In the genomic region with DNA sequence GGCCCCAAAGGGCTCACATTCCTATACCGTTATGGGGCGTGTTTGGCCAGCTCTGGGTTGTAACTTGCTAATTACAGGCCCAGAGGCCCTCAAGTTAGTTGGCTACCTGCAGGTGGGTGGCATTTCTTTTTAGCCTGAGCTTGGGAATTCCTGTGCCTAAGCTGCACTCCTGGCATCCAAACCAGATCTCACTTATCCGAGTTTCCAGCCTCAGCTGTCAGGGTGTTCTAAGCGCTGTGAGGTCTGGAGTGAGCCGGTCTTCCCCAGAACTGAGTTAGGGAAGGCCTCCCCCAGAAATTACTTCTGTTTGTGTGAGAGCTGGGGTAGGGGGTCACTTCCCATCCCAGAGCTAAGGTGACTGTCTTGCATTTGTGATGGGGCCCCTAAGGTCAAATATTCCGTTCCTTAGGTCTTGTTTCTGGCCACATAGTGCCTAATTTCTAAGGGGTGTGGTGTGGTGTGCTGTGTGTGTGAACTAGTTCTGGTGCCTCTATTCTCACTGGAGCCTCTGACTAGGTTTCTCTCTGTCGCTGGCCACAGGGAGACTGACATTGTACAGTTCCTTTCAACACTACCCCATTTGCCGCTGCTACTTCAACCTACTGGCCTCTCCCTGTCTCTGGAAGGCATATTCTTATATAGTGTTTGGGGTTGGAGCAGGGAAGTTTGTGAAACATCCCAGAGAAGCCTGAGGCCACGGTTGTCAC, we compare ENCODE assay signal across 8 mouse cellular contexts. TPM values are rescaled to one million over a fixed set of nuclear protein-coding genes. Genes with fewer than 3 reads are reported as not detected.
A peak's percentile ranks its signal among the peaks of the same experiment; 100 is the strongest.
DNase-seq lines count a peak whose midpoint lies in the region; ATAC-seq and TF ChIP-seq lines count a peak whose summit lies in the region.

No protein-coding gene starts in this region.

- TF ChIP-seq CTCF in ES-Bruce4 (IDR thresholded peaks at IDR 0.05; ENCODE audit: low read depth, low read length), result no peak
- no peak for TF ChIP-seq CTCF in forebrain, postnatal 0 days (IDR thresholded peaks at IDR 0.05; ENCODE audit: low read depth)
- TF ChIP-seq CTCF in liver, embryonic 14.5 days (IDR thresholded peaks at IDR 0.05; ENCODE audit: low read depth), result no peak

- ATAC-seq in erythroblast, adult 5-6 weeks (replicated peaks; ENCODE audit: low FRiP score, poor library complexity, severe bottlenecking), result no peak
- ATAC-seq in forebrain, postnatal 0 days, result no peak
- no peak; the same call in 1 of the 2 replicates for ATAC-seq in liver, embryonic 14.5 days (ENCODE audit: insufficient read depth)
- no peak for ATAC-seq in megakaryocyte-erythroid progenitor cell, adult 5-6 weeks (replicated peaks; ENCODE audit: low FRiP score, low TSS enrichment, poor library complexity, severe bottlenecking)
- ATAC-seq in CD4-positive, CD25-positive, alpha-beta regulatory T cell, adult 4 months, result no peak

- H3K9me3 ChIP-seq in erythroblast, embryonic 14.5 days (ENCODE audit: control insufficient read depth, low read length), result no peaks in the 10 kb centered on the region
- no peaks in the 10 kb centered on the region for H3K9me3 ChIP-seq in ES-Bruce4 (replicated peaks; ENCODE audit: control insufficient read depth, insufficient read depth, low read length, poor library complexity, severe bottlenecking)
- no peaks in the 10 kb centered on the region for H3K9me3 ChIP-seq in forebrain, postnatal 0 days (ENCODE audit: low read length)
- no peaks in the 10 kb centered on the region for H3K9me3 ChIP-seq in liver, embryonic 14.5 days (ENCODE audit: control insufficient read depth, low read length)

- H3K36me3 ChIP-seq in erythroblast, embryonic 14.5 days (ENCODE audit: control insufficient read depth), result peaks cover 37% of the 10 kb centered on the region
- peaks cover 8% of the 10 kb centered on the region for H3K36me3 ChIP-seq in ES-Bruce4 (ENCODE audit: control insufficient read depth, insufficient read depth, low read length, poor library complexity, severe bottlenecking)
- peaks cover 13% of the 10 kb centered on the region for H3K36me3 ChIP-seq in forebrain, postnatal 0 days (ENCODE audit: insufficient read depth)
- H3K36me3 ChIP-seq in liver, embryonic 14.5 days (replicated peaks; ENCODE audit: control insufficient read depth, insufficient read depth, low read depth), result peaks cover 17% of the 10 kb centered on the region

- WGBS in forebrain, postnatal 0 days, result 12% methylated on average over 9 of the region's 9 CpGs
- 5% methylated on average over 9 of the region's 9 CpGs for WGBS in liver, embryonic 14.5 days (ENCODE audit: insufficient replicate concordance)

- peak overlapping the region; percentile 22 for H3K27ac ChIP-seq in ES-Bruce4 (ENCODE audit: insufficient read depth, low read length)
- H3K27ac ChIP-seq in forebrain, postnatal 0 days (ENCODE audit: low read depth, low read length), result peak overlapping the region; percentile 92
- H3K27ac ChIP-seq in liver, embryonic 14.5 days, result peak overlapping the region; percentile 75

- TF ChIP-seq EP300 in ES-Bruce4 (IDR thresholded peaks at IDR 0.05; ENCODE audit: insufficient read depth, low read depth, low read length), result no peak
- TF ChIP-seq EP300 in liver, embryonic 14.5 days (IDR thresholded peaks at IDR 0.05; ENCODE audit: low read depth), result no peak

- no peak for TF ChIP-seq POLR2A in ES-Bruce4 (IDR thresholded peaks at IDR 0.05; ENCODE audit: insufficient read depth, low read length)

- peak overlapping the region; percentile 55 for H3K4me2 ChIP-seq in forebrain, postnatal 0 days (ENCODE audit: low read depth)
- peak overlapping the region; percentile 99 for H3K4me2 ChIP-seq in liver, embryonic 14.5 days (ENCODE audit: low read depth)

- peak overlapping the region; percentile 92 for H3K4me3 ChIP-seq in erythroblast, embryonic 14.5 days (replicated peaks)
- peak overlapping the region; percentile 84 for H3K4me3 ChIP-seq in ES-Bruce4 (ENCODE audit: low read depth, low read length)
- H3K4me3 ChIP-seq in forebrain, postnatal 0 days (ENCODE audit: low read depth, low read length), result peak overlapping the region; percentile 74
- peak overlapping the region; percentile 80 to 93 for H3K4me3 ChIP-seq in liver, embryonic 14.5 days (ENCODE audit: insufficient read depth in 1 of 2, low read depth in 2 of 2, low read length in 2 of 2)

- H3K9ac ChIP-seq in ES-Bruce4 (ENCODE audit: low read depth, poor library complexity, severe bottlenecking), result peak overlapping the region; percentile 94
- peak overlapping the region; percentile 96 for H3K9ac ChIP-seq in forebrain, postnatal 0 days
- H3K9ac ChIP-seq in liver, embryonic 14.5 days (replicated peaks), result peak overlapping the region; percentile 97

- peaks cover 81% of the 10 kb centered on the region for H3K4me1 ChIP-seq in erythroblast, embryonic 14.5 days (ENCODE audit: control insufficient read depth)
- no peaks in the 10 kb centered on the region for H3K4me1 ChIP-seq in ES-Bruce4 (ENCODE audit: control insufficient read depth, insufficient read depth, low read length)
- peaks cover 19% of the 10 kb centered on the region for H3K4me1 ChIP-seq in forebrain, postnatal 0 days (ENCODE audit: insufficient read depth)
- peaks cover 45 to 62% of the 10 kb centered on the region in 2 experiments for H3K4me1 ChIP-seq in liver, embryonic 14.5 days (replicated peaks; ENCODE audit: control insufficient read depth in 2 of 2, insufficient read depth in 2 of 2, low read length in 1 of 2)

- H3K27me3 ChIP-seq in erythroblast, embryonic 14.5 days (ENCODE audit: control insufficient read depth), result no peaks in the 10 kb centered on the region
- no peaks in the 10 kb centered on the region for H3K27me3 ChIP-seq in ES-Bruce4 (ENCODE audit: control insufficient read depth, insufficient read depth, low read length, poor library complexity, severe bottlenecking)
- H3K27me3 ChIP-seq in forebrain, postnatal 0 days (ENCODE audit: insufficient read depth, low read length), result no peaks in the 10 kb centered on the region
- H3K27me3 ChIP-seq in liver, embryonic 14.5 days (ENCODE audit: control insufficient read depth, insufficient read depth, low read length), result no peaks in the 10 kb centered on the region

- no peak for DNase-seq in forebrain, postnatal 0 days
- DNase-seq in liver, embryonic 14.5 days (ENCODE audit: low read depth in 3 of 3, low spot score in 3 of 3), result no peak
- no peak for DNase-seq in cerebellum, postnatal 14 days

RNA-seq across cellular contexts. Expression of a gene that starts 1.4 kb away (rescaled TPM):
- 5.9 and 9.3 TPM in 2 replicates for polyA plus RNA-seq in erythroblast, embryonic 14.5 days (2012)
- total RNA-seq in erythroblast, adult 5-6 weeks (2015; ENCODE audit: low replicate concordance), result 45.1 and 45.2 TPM in 2 replicates
- total RNA-seq in erythroblast, adult 5-6 weeks (2017; ENCODE audit: low replicate concordance), result 26.8 and 31.9 TPM in 2 replicates
- 99.9 and 103 TPM in 2 replicates for polyA plus RNA-seq in ES-Bruce4 (2011; ENCODE audit: insufficient read depth, insufficient read length, low read depth, missing spikeins)
- 59.4 and 72.6 TPM in 2 replicates for total RNA-seq in forebrain, postnatal 0 days (2014; rRNA removed)
- 68.6 and 77.9 TPM in 2 replicates for polyA plus RNA-seq in forebrain, postnatal 0 days (2015; fragmentation: Nextera tagmentation; extraction: Ambion mirVana)
- 55.1 and 63.8 TPM in 2 replicates for polyA plus RNA-seq in liver, embryonic 14.5 days (2012; rRNA removed)
- 80.2 and 88.2 TPM in 2 replicates for polyA plus RNA-seq in liver, embryonic 14.5 days (2014; fragmentation: Nextera tagmentation; extraction: Ambion mirVana)
- 199 and 268 TPM in 2 replicates for total RNA-seq in megakaryocyte-erythroid progenitor cell, adult 5-6 weeks (2014; fragmentation: Nextera tagmentation)
- 118 and 125 TPM in 2 replicates for total RNA-seq in megakaryocyte-erythroid progenitor cell, adult 5-6 weeks (2017)
- polyA plus RNA-seq in CD4-positive, CD25-positive, alpha-beta regulatory T cell, adult 4 months (2017; shearing (Covaris generic)), result 100 to 1,000 TPM; 168 to 244 TPM

RNA-seq across cellular contexts. Expression of a gene that starts 9.0 kb away (rescaled TPM):
- polyA plus RNA-seq in erythroblast, embryonic 14.5 days (2012), result 0.03 and 0.06 TPM in 2 replicates
- 2.7 and 3.3 TPM in 2 replicates for total RNA-seq in erythroblast, adult 5-6 weeks (2015; ENCODE audit: low replicate concordance)
- total RNA-seq in erythroblast, adult 5-6 weeks (2017; ENCODE audit: low replicate concordance), result 0.98 and 2.1 TPM in 2 replicates
- polyA plus RNA-seq in ES-Bruce4 (2011; ENCODE audit: insufficient read depth, insufficient read length, low read depth, missing spikeins), result 1.9 and 2.0 TPM in 2 replicates
- 0.14 and 0.54 TPM in 2 replicates for total RNA-seq in forebrain, postnatal 0 days (2014; rRNA removed)
- polyA plus RNA-seq in forebrain, postnatal 0 days (2015; fragmentation: Nextera tagmentation; extraction: Ambion mirVana), result 0.24 and 0.40 TPM in 2 replicates
- polyA plus RNA-seq in liver, embryonic 14.5 days (2012; rRNA removed), result 2.5 and 2.6 TPM in 2 replicates
- 2.8 and 3.8 TPM in 2 replicates for polyA plus RNA-seq in liver, embryonic 14.5 days (2014; fragmentation: Nextera tagmentation; extraction: Ambion mirVana)
- total RNA-seq in megakaryocyte-erythroid progenitor cell, adult 5-6 weeks (2014; fragmentation: Nextera tagmentation), result 25.5 and 35.5 TPM in 2 replicates
- total RNA-seq in megakaryocyte-erythroid progenitor cell, adult 5-6 weeks (2017), result 15.6 and 16.7 TPM in 2 replicates
- 1 to 10 TPM in 1 of 2 experiments, under 1 TPM in 1; 0.42 to 1.1 TPM for polyA plus RNA-seq in CD4-positive, CD25-positive, alpha-beta regulatory T cell, adult 4 months (2017; shearing (Covaris generic))

RNA-seq across cellular contexts. Expression of a gene that starts 34.1 kb away (rescaled TPM):
- polyA plus RNA-seq in erythroblast, embryonic 14.5 days (2012), result 0.06 and 0.08 TPM in 2 replicates
- total RNA-seq in erythroblast, adult 5-6 weeks (2015; ENCODE audit: low replicate concordance), result 3.3 and 7.5 TPM in 2 replicates
- 2.6 and 4.4 TPM in 2 replicates for total RNA-seq in erythroblast, adult 5-6 weeks (2017; ENCODE audit: low replicate concordance)
- polyA plus RNA-seq in ES-Bruce4 (2011; ENCODE audit: insufficient read depth, insufficient read length, low read depth, missing spikeins), result 42.9 and 43.9 TPM in 2 replicates
- total RNA-seq in forebrain, postnatal 0 days (2014; rRNA removed), result 47.2 and 59.0 TPM in 2 replicates
- 51.4 and 60.4 TPM in 2 replicates for polyA plus RNA-seq in forebrain, postnatal 0 days (2015; fragmentation: Nextera tagmentation; extraction: Ambion mirVana)
- 8.0 TPM in 2 replicates for polyA plus RNA-seq in liver, embryonic 14.5 days (2012; rRNA removed)
- 6.8 and 7.3 TPM in 2 replicates for polyA plus RNA-seq in liver, embryonic 14.5 days (2014; fragmentation: Nextera tagmentation; extraction: Ambion mirVana)
- total RNA-seq in megakaryocyte-erythroid progenitor cell, adult 5-6 weeks (2014; fragmentation: Nextera tagmentation), result 20.2 and 24.8 TPM in 2 replicates
- total RNA-seq in megakaryocyte-erythroid progenitor cell, adult 5-6 weeks (2017), result 10.1 and 14.6 TPM in 2 replicates
- 10 to 100 TPM in 1 of 2 experiments, 1 to 10 TPM in 1; 6.3 to 10.1 TPM for polyA plus RNA-seq in CD4-positive, CD25-positive, alpha-beta regulatory T cell, adult 4 months (2017; shearing (Covaris generic))

RNA-seq across cellular contexts. Expression of a gene that starts 34.9 kb away (rescaled TPM):
- 6.4 and 7.1 TPM in 2 replicates for polyA plus RNA-seq in erythroblast, embryonic 14.5 days (2012)
- total RNA-seq in erythroblast, adult 5-6 weeks (2015; ENCODE audit: low replicate concordance), result 23.2 and 27.4 TPM in 2 replicates
- total RNA-seq in erythroblast, adult 5-6 weeks (2017; ENCODE audit: low replicate concordance), result 17.7 and 28.2 TPM in 2 replicates
- polyA plus RNA-seq in ES-Bruce4 (2011; ENCODE audit: insufficient read depth, insufficient read length, low read depth, missing spikeins), result 43.6 and 48.0 TPM in 2 replicates
- total RNA-seq in forebrain, postnatal 0 days (2014; rRNA removed), result 29.5 and 35.4 TPM in 2 replicates
- polyA plus RNA-seq in forebrain, postnatal 0 days (2015; fragmentation: Nextera tagmentation; extraction: Ambion mirVana), result 33.6 and 38.9 TPM in 2 replicates
- 13.2 and 13.6 TPM in 2 replicates for polyA plus RNA-seq in liver, embryonic 14.5 days (2012; rRNA removed)
- 16.1 and 16.8 TPM in 2 replicates for polyA plus RNA-seq in liver, embryonic 14.5 days (2014; fragmentation: Nextera tagmentation; extraction: Ambion mirVana)
- total RNA-seq in megakaryocyte-erythroid progenitor cell, adult 5-6 weeks (2014; fragmentation: Nextera tagmentation), result 36.8 and 46.9 TPM in 2 replicates
- total RNA-seq in megakaryocyte-erythroid progenitor cell, adult 5-6 weeks (2017), result 37.5 and 45.3 TPM in 2 replicates
- polyA plus RNA-seq in CD4-positive, CD25-positive, alpha-beta regulatory T cell, adult 4 months (2017; shearing (Covaris generic)), result 10 to 100 TPM; 22.1 to 25.3 TPM

RNA-seq across cellular contexts. Expression of a gene that starts 41.0 kb away (rescaled TPM):
- polyA plus RNA-seq in erythroblast, embryonic 14.5 days (2012), result 0.42 and 0.62 TPM in 2 replicates
- 6.1 and 20.6 TPM in 2 replicates for total RNA-seq in erythroblast, adult 5-6 weeks (2015; ENCODE audit: low replicate concordance)
- total RNA-seq in erythroblast, adult 5-6 weeks (2017; ENCODE audit: low replicate concordance), result 6.6 and 7.5 TPM in 2 replicates
- polyA plus RNA-seq in ES-Bruce4 (2011; ENCODE audit: insufficient read depth, insufficient read length, low read depth, missing spikeins), result 67.9 and 73.3 TPM in 2 replicates
- total RNA-seq in forebrain, postnatal 0 days (2014; rRNA removed), result 49.9 and 56.1 TPM in 2 replicates
- polyA plus RNA-seq in forebrain, postnatal 0 days (2015; fragmentation: Nextera tagmentation; extraction: Ambion mirVana), result 24.1 and 28.3 TPM in 2 replicates
- polyA plus RNA-seq in liver, embryonic 14.5 days (2012; rRNA removed), result 11.2 and 14.1 TPM in 2 replicates
- polyA plus RNA-seq in liver, embryonic 14.5 days (2014; fragmentation: Nextera tagmentation; extraction: Ambion mirVana), result 13.4 and 15.2 TPM in 2 replicates
- total RNA-seq in megakaryocyte-erythroid progenitor cell, adult 5-6 weeks (2014; fragmentation: Nextera tagmentation), result 58.7 and 67.9 TPM in 2 replicates
- total RNA-seq in megakaryocyte-erythroid progenitor cell, adult 5-6 weeks (2017), result 44.1 and 46.5 TPM in 2 replicates
- polyA plus RNA-seq in CD4-positive, CD25-positive, alpha-beta regulatory T cell, adult 4 months (2017; shearing (Covaris generic)), result 10 to 100 TPM; 20.2 to 26.6 TPM

Comparison
In these comparisons a context has a peak if more than half of its experiments do, and no peak if none do; other contexts are left out.
1. H3K27ac ChIP-seq: peak in every context shown above with its lines; median percentile 92 in forebrain, postnatal 0 days; 75 in liver, embryonic 14.5 days; 22 in ES-Bruce4.